Mouse (Mus musculus): ENCODE measurements at regions not wholly inside any gene's neighbourhood (a gene's known extent, or its start where the extent isn't known, plus 50 kb on each side); places are given as distances from the start of the nearest gene placed in this dataset.

- Histone ChIP-seq H3K4me3 (ENCODE audit: control insufficient read depth, low read depth, low read length) (no peak overlapping the region), H3K27ac (ENCODE audit: control insufficient read depth, insufficient read depth, low read depth, low read length) (no peak overlapping the region), H3K36me3 (ENCODE audit: control insufficient read depth, insufficient read depth, low read length) (no peaks in the 10 kb centered on the region), H3K27me3 (ENCODE audit: control insufficient read depth, insufficient read depth, low read length) (no peaks in the 10 kb centered on the region), H3K4me1 (ENCODE audit: control insufficient read depth, insufficient read depth, low read length) (no peaks in the 10 kb centered on the region)
- TF ChIP-seq CTCF (IDR thresholded peaks at IDR 0.05; ENCODE audit: control insufficient read depth, insufficient read depth, insufficient replicate concordance, low read depth, low read length) (no peak), POLR2A (IDR thresholded peaks at IDR 0.05; ENCODE audit: control insufficient read depth, low read depth, low read length) (no peak)
These were observed 66.7 kb downstream of the Hoxa1 start for GRCm38 (mm10) chr6:52091445-52091844.

GRCm38 (mm10) chr6:52085932-52086643, 72.0 kb downstream of the Hoxa1 start:
- Histone ChIP-seq H3K4me3 (ENCODE audit: control insufficient read depth, low read depth, low read length) (no peak overlapping the region), H3K27ac (ENCODE audit: control insufficient read depth, insufficient read depth, low read depth, low read length) (no peak overlapping the region)
- no peak for TF ChIP-seq POLR2A (IDR thresholded peaks at IDR 0.05; ENCODE audit: control insufficient read depth, low read depth, low read length)
- TF ChIP-seq CTCF (IDR thresholded peaks at IDR 0.05; ENCODE audit: control insufficient read depth, insufficient read depth, insufficient replicate concordance, low read depth, low read length), result no peak

GRCm38 (mm10) chr6:52084622-52085021, 72.3 kb upstream of the Skap2 start:
- TF ChIP-seq POLR2A (IDR thresholded peaks at IDR 0.05; ENCODE audit: control insufficient read depth, low read depth, low read length) (no peak), CTCF (IDR thresholded peaks at IDR 0.05; ENCODE audit: control insufficient read depth, insufficient read depth, insufficient replicate concordance, low read depth, low read length) (no peak)
- H3K27ac ChIP-seq (ENCODE audit: control insufficient read depth, insufficient read depth, low read depth, low read length), result no peak overlapping the region
- no peaks in the 10 kb centered on the region for H3K36me3 ChIP-seq (ENCODE audit: control insufficient read depth, insufficient read depth, low read length)

More at GRCm38 (mm10) chr6:52085932-52086643, 72.0 kb downstream of the Hoxa1 start:
- no peaks in the 10 kb centered on the region for H3K27me3 ChIP-seq (ENCODE audit: control insufficient read depth, insufficient read depth, low read length)
- H3K36me3 ChIP-seq (ENCODE audit: control insufficient read depth, insufficient read depth, low read length), result no peaks in the 10 kb centered on the region
- H3K4me1 ChIP-seq (ENCODE audit: control insufficient read depth, insufficient read depth, low read length), result no peaks in the 10 kb centered on the region

GRCm38 (mm10) chr6:52079501-52079900, 67.2 kb upstream of the Skap2 start:
- H3K4me3 ChIP-seq (ENCODE audit: control insufficient read depth, low read depth, low read length), result no peak overlapping the region

More at GRCm38 (mm10) chr6:52084622-52085021, 72.3 kb upstream of the Skap2 start:
- Histone ChIP-seq H3K27me3 (ENCODE audit: control insufficient read depth, insufficient read depth, low read length) (no peaks in the 10 kb centered on the region), H3K4me1 (ENCODE audit: control insufficient read depth, insufficient read depth, low read length) (no peaks in the 10 kb centered on the region), H3K4me3 (ENCODE audit: control insufficient read depth, low read depth, low read length) (no peak overlapping the region)

GRCm38 (mm10) chr6:52078530-52079340, 66.4 kb upstream of the Skap2 start:
- TF ChIP-seq CTCF (IDR thresholded peaks at IDR 0.05; ENCODE audit: control insufficient read depth, insufficient read depth, insufficient replicate concordance, low read depth, low read length) (no peak), POLR2A (IDR thresholded peaks at IDR 0.05; ENCODE audit: control insufficient read depth, low read depth, low read length) (no peak)
- Histone ChIP-seq H3K4me3 (ENCODE audit: control insufficient read depth, low read depth, low read length) (no peak overlapping the region), H3K27ac (ENCODE audit: control insufficient read depth, insufficient read depth, low read depth, low read length) (no peak overlapping the region), H3K27me3 (ENCODE audit: control insufficient read depth, insufficient read depth, low read length) (no peaks in the 10 kb centered on the region), H3K36me3 (ENCODE audit: control insufficient read depth, insufficient read depth, low read length) (no peaks in the 10 kb centered on the region), H3K4me1 (ENCODE audit: control insufficient read depth, insufficient read depth, low read length) (no peaks in the 10 kb centered on the region)

More at GRCm38 (mm10) chr6:52079501-52079900, 67.2 kb upstream of the Skap2 start:
- Histone ChIP-seq H3K4me1 (ENCODE audit: control insufficient read depth, insufficient read depth, low read length) (no peaks in the 10 kb centered on the region), H3K27ac (ENCODE audit: control insufficient read depth, insufficient read depth, low read depth, low read length) (no peak overlapping the region), H3K27me3 (ENCODE audit: control insufficient read depth, insufficient read depth, low read length) (no peaks in the 10 kb centered on the region), H3K36me3 (ENCODE audit: control insufficient read depth, insufficient read depth, low read length) (no peaks in the 10 kb centered on the region)
- no peak for TF ChIP-seq POLR2A (IDR thresholded peaks at IDR 0.05; ENCODE audit: control insufficient read depth, low read depth, low read length)
- no peak for TF ChIP-seq CTCF (IDR thresholded peaks at IDR 0.05; ENCODE audit: control insufficient read depth, insufficient read depth, insufficient replicate concordance, low read depth, low read length)

- no peak overlapping the region for H3K27ac ChIP-seq (ENCODE audit: control insufficient read depth, insufficient read depth, low read depth, low read length)
- H3K4me3 ChIP-seq (ENCODE audit: control insufficient read depth, low read depth, low read length), result no peak overlapping the region
- TF ChIP-seq POLR2A (IDR thresholded peaks at IDR 0.05; ENCODE audit: control insufficient read depth, low read depth, low read length), result no peak
- TF ChIP-seq CTCF (IDR thresholded peaks at IDR 0.05; ENCODE audit: control insufficient read depth, insufficient read depth, insufficient replicate concordance, low read depth, low read length), result no peak
- no peaks in the 10 kb centered on the region for H3K4me1 ChIP-seq (ENCODE audit: control insufficient read depth, insufficient read depth, low read length)
- no peaks in the 10 kb centered on the region for H3K36me3 ChIP-seq (ENCODE audit: control insufficient read depth, insufficient read depth, low read length)
- no peaks in the 10 kb centered on the region for H3K27me3 ChIP-seq (ENCODE audit: control insufficient read depth, insufficient read depth, low read length)
These were observed 64.0 kb upstream of the Skap2 start for GRCm38 (mm10) chr6:52076179-52076932.

GRCm38 (mm10) chr6:52074904-52075303, 62.6 kb upstream of the Skap2 start:
- Histone ChIP-seq H3K36me3 (ENCODE audit: control insufficient read depth, insufficient read depth, low read length) (no peaks in the 10 kb centered on the region), H3K4me1 (ENCODE audit: control insufficient read depth, insufficient read depth, low read length) (no peaks in the 10 kb centered on the region), H3K27me3 (ENCODE audit: control insufficient read depth, insufficient read depth, low read length) (no peaks in the 10 kb centered on the region), H3K4me3 (ENCODE audit: control insufficient read depth, low read depth, low read length) (no peak overlapping the region), H3K27ac (ENCODE audit: control insufficient read depth, insufficient read depth, low read depth, low read length) (no peak overlapping the region)
- TF ChIP-seq POLR2A (IDR thresholded peaks at IDR 0.05; ENCODE audit: control insufficient read depth, low read depth, low read length), result no peak
- TF ChIP-seq CTCF (IDR thresholded peaks at IDR 0.05; ENCODE audit: control insufficient read depth, insufficient read depth, insufficient replicate concordance, low read depth, low read length), result no peak
